Mouse (Mus musculus) thymus, postnatal 14 days (tissue): Measurements from ENCODE around the gene Hcn2.
"Not testable (repeated sequence)": the region's sequence is repeated elsewhere in the genome, so short reads cannot be mapped to it uniquely, and the experiment has no call there.

ENCODE experiments used
- DNase-seq: peaks from one replicate; pipeline ENCODE4 v3.0.0; 2021

Hcn2 gene

GRCm38 (mm10) chr10:79688720-79689119 is 27.7 kb upstream of the Hcn2 start, which contains the start of gene Gzmm:
Gene Gzmm, plus strand, starts transcription at chr10:79689020.
- no peak for DNase-seq

- no peak for DNase-seq
These were observed 27.3 kb upstream of the Hcn2 start for GRCm38 (mm10) chr10:79689178-79689577.

GRCm38 (mm10) chr10:79691986-79692548 is 24.4 kb upstream of the Hcn2 start:
- DNase-seq: no peak

- no peak for DNase-seq
These were observed 22.7 kb upstream of the Hcn2 start for GRCm38 (mm10) chr10:79693580-79694378.

- no peak for DNase-seq
These were observed 22.1 kb upstream of the Hcn2 start for GRCm38 (mm10) chr10:79694379-79694655.

- DNase-seq: peak; percentile 83
These were observed 21.0 kb upstream of the Hcn2 start for GRCm38 (mm10) chr10:79695231-79696128.

- DNase-seq: no peak
These were observed 20.2 kb upstream of the Hcn2 start for GRCm38 (mm10) chr10:79696129-79696651.

- no peak for DNase-seq
These were observed 18.5 kb upstream of the Hcn2 start for GRCm38 (mm10) chr10:79697916-79698315.

- no peak for DNase-seq
These were observed 18.0 kb upstream of the Hcn2 start for GRCm38 (mm10) chr10:79698459-79698858.

GRCm38 (mm10) chr10:79700676-79701075 is 15.8 kb upstream of the Hcn2 start:
- no peak for DNase-seq

GRCm38 (mm10) chr10:79701443-79702129 is 14.8 kb upstream of the Hcn2 start:
- no peak for DNase-seq

GRCm38 (mm10) chr10:79702970-79703369 is 13.5 kb upstream of the Hcn2 start:
- not testable (repeated sequence) for DNase-seq

GRCm38 (mm10) chr10:79703541-79703940 is 12.9 kb upstream of the Hcn2 start:
- DNase-seq: no peak

GRCm38 (mm10) chr10:79704065-79704969 is 12.1 kb upstream of the Hcn2 start, which contains the start of gene Bsg:
Gene Bsg, plus strand, starts transcription at chr10:79704491.
- DNase-seq: peak; percentile 99

GRCm38 (mm10) chr10:79704970-79705360 is 11.5 kb upstream of the Hcn2 start:
- no peak for DNase-seq

- no peak for DNase-seq
These were observed 10.5 kb upstream of the Hcn2 start for GRCm38 (mm10) chr10:79705951-79706350.

- no peak for DNase-seq
These were observed 9.9 kb upstream of the Hcn2 start for GRCm38 (mm10) chr10:79706406-79707094.

- no peak for DNase-seq
These were observed 9.3 kb upstream of the Hcn2 start for GRCm38 (mm10) chr10:79707162-79707561.

GRCm38 (mm10) chr10:79707759-79708158 is 8.7 kb upstream of the Hcn2 start:
- DNase-seq: no peak

GRCm38 (mm10) chr10:79708668-79709067 is 7.8 kb upstream of the Hcn2 start:
- no peak for DNase-seq

GRCm38 (mm10) chr10:79709307-79709706 is 7.1 kb upstream of the Hcn2 start:
- DNase-seq: no peak
